9 mouse cellular contexts compared by ENCODE assay signal in genomic region chr11:88582781-88583180, GRCm38 (mm10).
DNase-seq lines count a peak whose midpoint lies in the region; ATAC-seq and TF ChIP-seq lines count a peak whose summit lies in the region.
"Had no signal": no experiment of that assay in that cellular context is flagged by ENCODE, and none has a peak within 500 bp of the region (broad histone marks: within the 10 kb centered on the region; RNA-seq: fewer than 3 reads in every experiment).

No protein-coding gene starts in this region.

- ATAC-seq in heart, embryonic 14.5 days (ENCODE audit: insufficient number of reproducible peaks, insufficient read depth, low FRiP score, low read depth), result no peak
- ATAC-seq in liver, embryonic 16.5 days (ENCODE audit: low read depth), result no peak

- H3K9ac ChIP-seq in ES-Bruce4 (ENCODE audit: low read depth, poor library complexity, severe bottlenecking), result peak overlapping the region; percentile 64
- H3K9ac ChIP-seq in heart, embryonic 14.5 days (ENCODE audit: low read length), result peak overlapping the region; percentile 52; the same call in 1 of the 2 replicates
- H3K9ac ChIP-seq in liver, embryonic 16.5 days (ENCODE audit: low read depth, low read length), result no peak overlapping the region

- WGBS in heart, embryonic 14.5 days, result 19% methylated on average over 7 of the region's 7 CpGs
- WGBS in liver, embryonic 16.5 days (ENCODE audit: insufficient replicate concordance), result 29% methylated on average over 7 of the region's 7 CpGs

- no peak for TF ChIP-seq CTCF in ES-Bruce4 (IDR thresholded peaks at IDR 0.05; ENCODE audit: low read depth, low read length)

- H3K4me2 ChIP-seq in heart, embryonic 14.5 days (ENCODE audit: low read length), result peak overlapping the region; percentile 41
- H3K4me2 ChIP-seq in liver, embryonic 16.5 days (ENCODE audit: low read depth, low read length), result 0 out of 2 replicates have a peak overlapping the region, but pooled peaks have one; percentile 0

- H3K9me3 ChIP-seq in ES-Bruce4 (replicated peaks; ENCODE audit: control insufficient read depth, insufficient read depth, low read length, poor library complexity, severe bottlenecking), result no peaks in the 10 kb centered on the region
- H3K9me3 ChIP-seq in heart, embryonic 14.5 days (ENCODE audit: control insufficient read depth, low read length), result no peaks in the 10 kb centered on the region
- no peaks in the 10 kb centered on the region for H3K9me3 ChIP-seq in liver, embryonic 16.5 days (replicated peaks; ENCODE audit: control insufficient read depth, low read length)

- peaks cover 8% of the 10 kb centered on the region for H3K4me1 ChIP-seq in ES-Bruce4 (ENCODE audit: control insufficient read depth, insufficient read depth, low read length)
- H3K4me1 ChIP-seq in heart, embryonic 14.5 days (ENCODE audit: control insufficient read depth in 2 of 2, insufficient read depth in 2 of 2, low read length in 2 of 2), result peaks cover 41 to 75% of the 10 kb centered on the region in 2 experiments
- peaks cover 9% of the 10 kb centered on the region for H3K4me1 ChIP-seq in liver, embryonic 16.5 days (ENCODE audit: control insufficient read depth, low read depth, low read length)

- TF ChIP-seq EP300 in ES-Bruce4 (IDR thresholded peaks at IDR 0.05; ENCODE audit: insufficient read depth, low read depth, low read length), result no peak

- H3K4me3 ChIP-seq in ES-Bruce4 (ENCODE audit: low read depth, low read length), result peak overlapping the region; percentile 23; the same call in 1 of the 2 replicates
- no peak overlapping the region for H3K4me3 ChIP-seq in heart, embryonic 14.5 days (ENCODE audit: control insufficient read depth in 1 of 2, insufficient read depth in 1 of 2, low read depth in 1 of 2, low read length in 2 of 2)
- H3K4me3 ChIP-seq in liver, embryonic 16.5 days (ENCODE audit: low read depth, low read length), result no peak overlapping the region

- no peak for TF ChIP-seq POLR2A in ES-Bruce4 (IDR thresholded peaks at IDR 0.05; ENCODE audit: insufficient read depth, low read length)

- H3K27ac ChIP-seq in ES-Bruce4 (ENCODE audit: insufficient read depth, low read length), result peak overlapping the region; percentile 93
- peak overlapping the region; percentile 85 to 87 for H3K27ac ChIP-seq in heart, embryonic 14.5 days (replicated peaks in 1 of 2; ENCODE audit: control insufficient read depth in 1 of 2, insufficient read depth in 1 of 2, low read depth in 2 of 2, low read length in 2 of 2)
- H3K27ac ChIP-seq in liver, embryonic 16.5 days (ENCODE audit: low read length), result no peak overlapping the region

- 0 out of 2 replicates have a peak, but pooled peaks cover 2% of the 10 kb centered on the region for H3K36me3 ChIP-seq in ES-Bruce4 (ENCODE audit: control insufficient read depth, insufficient read depth, low read length, poor library complexity, severe bottlenecking)
- H3K36me3 ChIP-seq in heart, embryonic 14.5 days (ENCODE audit: control insufficient read depth, insufficient read depth, low read length), result no peaks in the 10 kb centered on the region
- H3K36me3 ChIP-seq in liver, embryonic 16.5 days (ENCODE audit: control insufficient read depth, insufficient read depth), result no peaks in the 10 kb centered on the region

- peak; percentile 44 for DNase-seq in gastrocnemius, adult 18-20 months (ENCODE audit: low spot score)
- no peak for DNase-seq in gastrocnemius, adult 8-10 months (ENCODE audit: low spot score in 2 of 2)
- DNase-seq in layer of hippocampus, postnatal 36 days, result no peak
- no peak for DNase-seq in thymus, postnatal 4 days
- no peak for DNase-seq in cerebellum, adult 9-10 months
- DNase-seq: lung, postnatal 4 days had no signal

- H3K27me3 ChIP-seq in ES-Bruce4 (ENCODE audit: control insufficient read depth, insufficient read depth, low read length, poor library complexity, severe bottlenecking), result no peaks in the 10 kb centered on the region
- no peaks in the 10 kb centered on the region for H3K27me3 ChIP-seq in heart, embryonic 14.5 days (ENCODE audit: control insufficient read depth, insufficient read depth, low read length)
- H3K27me3 ChIP-seq in liver, embryonic 16.5 days (ENCODE audit: control insufficient read depth, insufficient read depth, low read depth, low read length), result no peaks in the 10 kb centered on the region
